Comparison of ENCODE assay signal across 8 mouse cellular contexts in genomic region chr1:151705723-151706396, GRCm38 (mm10). TPM values are rescaled to one million over a fixed set of nuclear protein-coding genes. Genes with fewer than 3 reads are reported as not detected.
DNase-seq lines count a peak whose midpoint lies in the region; ATAC-seq and TF ChIP-seq lines count a peak whose summit lies in the region.

No protein-coding gene starts in this region.

- peak; percentile 86 for ATAC-seq in common myeloid progenitor, adult 5-6 weeks (replicated peaks; ENCODE audit: low read depth, poor library complexity, severe bottlenecking)
- ATAC-seq in hindbrain, embryonic 16.5 days, result peak; percentile 80

- WGBS in hindbrain, embryonic 16.5 days, result 27% methylated on average over 11 of the region's 11 CpGs

- no peak; the same call in 1 of the 2 replicates for TF ChIP-seq CTCF in gastrocnemius, adult 2 months (IDR thresholded peaks at IDR 0.05)

- no peaks in the 10 kb centered on the region for H3K9me3 ChIP-seq in hindbrain, embryonic 16.5 days (ENCODE audit: control insufficient read depth, low read length)

- DNase-seq in adipocyte (ENCODE audit: low spot score), result peak; percentile 93
- DNase-seq in gastrocnemius, adult 2 months, result peak; percentile 71
- DNase-seq in left cerebral cortex, adult 11 months (ENCODE audit: low spot score), result peak; percentile 49
- peak; percentile 71 to 89 for DNase-seq in lung, postnatal 4 days
- DNase-seq in right cerebral cortex, adult 2 months (ENCODE audit: low spot score in 2 of 2), result peak; percentile 84 to 92
- DNase-seq in urinary bladder, postnatal 36 days (ENCODE audit: low spot score in 2 of 2), result peak; percentile 77 to 78

- no peaks in the 10 kb centered on the region; the same call in none of the 2 replicates for H3K4me1 ChIP-seq in hindbrain, embryonic 16.5 days (ENCODE audit: control insufficient read depth, insufficient read depth, low read depth, low read length)

- H3K9ac ChIP-seq in hindbrain, embryonic 16.5 days (ENCODE audit: low read depth, low read length), result peak overlapping the region; percentile 19; the same call in 1 of the 2 replicates

- peak overlapping the region; percentile 42 for H3K4me2 ChIP-seq in hindbrain, embryonic 16.5 days (ENCODE audit: low read length)

- H3K4me3 ChIP-seq in gastrocnemius, adult 2 months, result no peak overlapping the region
- 0 out of 2 replicates have a peak overlapping the region, but pooled peaks have one; percentile 13 for H3K4me3 ChIP-seq in hindbrain, embryonic 16.5 days (ENCODE audit: low read length)

- H3K27me3 ChIP-seq in hindbrain, embryonic 16.5 days (replicated peaks; ENCODE audit: control insufficient read depth, insufficient read depth, low read length), result no peaks in the 10 kb centered on the region

- no peak overlapping the region for H3K27ac ChIP-seq in gastrocnemius, adult 2 months
- no peak overlapping the region for H3K27ac ChIP-seq in hindbrain, embryonic 16.5 days (ENCODE audit: low read depth, low read length)

- intact Hi-C loops in gastrocnemius, adult 2 months (cut with DNase I), result loop anchor here (1.0 to 5.0 kb wide), 2 partner anchors 142 to 204 kb away; partner anchors contain the start of gene Rnf2

- no peaks in the 10 kb centered on the region for H3K36me3 ChIP-seq in hindbrain, embryonic 16.5 days (ENCODE audit: control insufficient read depth, insufficient read depth, low read length)

RNA-seq across cellular contexts. Expression of gene Edem3, which starts 49.3 kb away (rescaled TPM):
- 33.3 and 35.5 TPM in 2 replicates for total RNA-seq in common myeloid progenitor, adult 5-6 weeks (2017)
- total RNA-seq in gastrocnemius, adult 2 months (2021), result 10 to 100 TPM; 21.1 to 23.6 TPM
- polyA plus RNA-seq in hindbrain, embryonic 16.5 days (2015; fragmentation: Nextera tagmentation; extraction: Ambion mirVana), result 15.3 and 18.7 TPM in 2 replicates
